7 mouse cellular contexts compared by ENCODE assay signal in the genomic region with DNA sequence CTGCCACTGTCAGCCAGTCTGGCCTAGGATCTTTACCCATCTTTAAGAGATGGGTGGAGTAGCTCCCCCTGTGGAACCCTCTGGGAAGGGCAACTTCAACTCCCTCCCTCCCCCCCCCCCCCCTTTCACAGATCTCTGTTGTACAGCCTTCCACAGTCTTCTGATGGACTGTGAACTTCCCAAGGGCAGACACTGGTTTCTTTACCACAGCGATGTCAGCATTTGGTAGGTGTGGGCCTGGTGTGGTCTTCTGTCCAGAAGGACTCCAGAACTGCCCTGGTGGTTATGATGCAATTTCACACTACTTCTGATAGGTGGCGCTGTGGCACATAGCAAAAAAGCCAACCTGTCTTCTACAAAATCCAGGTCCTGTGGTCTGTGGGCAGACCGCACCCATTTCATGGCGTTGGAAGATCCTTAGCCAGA. TPM values are rescaled to one million over a fixed set of nuclear protein-coding genes. Genes with fewer than 3 reads are reported as not detected.
DNase-seq lines count a peak whose midpoint lies in the region; ATAC-seq and TF ChIP-seq lines count a peak whose summit lies in the region.

No protein-coding gene starts in this region.

- no peak overlapping the region for H3K4me3 ChIP-seq in G1E (ENCODE audit: low read depth, low read length)
- H3K4me3 ChIP-seq in kidney, adult 2 months (ENCODE audit: insufficient read depth, low read depth, low read length) = no peak overlapping the region
- no peak overlapping the region for H3K4me3 ChIP-seq in liver, embryonic 14.5 days (ENCODE audit: insufficient read depth in 1 of 2, low read depth in 2 of 2, low read length in 2 of 2)
- no peak overlapping the region for H3K4me3 ChIP-seq in neural tube, embryonic 12.5 days

- ATAC-seq in G1E (ENCODE audit: extremely low read depth, insufficient number of reproducible peaks, low FRiP score, poor library complexity, severe bottlenecking) = no peak
- ATAC-seq in liver, embryonic 14.5 days (ENCODE audit: insufficient read depth) = no peak
- ATAC-seq in neural tube, embryonic 12.5 days (ENCODE audit: low FRiP score, low read depth) = peak; percentile 51; the same call in 1 of the 2 replicates

- H3K27ac ChIP-seq in kidney, adult 2 months (ENCODE audit: insufficient read depth, low read depth, low read length) = no peak overlapping the region
- no peak overlapping the region for H3K27ac ChIP-seq in liver, embryonic 14.5 days
- H3K27ac ChIP-seq in neural tube, embryonic 12.5 days = no peak overlapping the region

- no peak overlapping the region for H3K4me2 ChIP-seq in liver, embryonic 14.5 days (ENCODE audit: low read depth)
- H3K4me2 ChIP-seq in neural tube, embryonic 12.5 days (replicated peaks) = no peak overlapping the region

- no peak for TF ChIP-seq EP300 in liver, embryonic 14.5 days (IDR thresholded peaks at IDR 0.05; ENCODE audit: low read depth)

- no peak overlapping the region for H3K9ac ChIP-seq in liver, embryonic 14.5 days (replicated peaks)
- no peak overlapping the region for H3K9ac ChIP-seq in neural tube, embryonic 12.5 days

- peaks cover 10% of the 10 kb centered on the region for H3K27me3 ChIP-seq in G1E (ENCODE audit: insufficient read depth, low read length)
- H3K27me3 ChIP-seq in kidney, adult 2 months (replicated peaks; ENCODE audit: control insufficient read depth, insufficient read depth, low read length) = no peaks in the 10 kb centered on the region
- H3K27me3 ChIP-seq in liver, embryonic 14.5 days (ENCODE audit: control insufficient read depth, insufficient read depth, low read length) = no peaks in the 10 kb centered on the region
- H3K27me3 ChIP-seq in neural tube, embryonic 12.5 days (replicated peaks) = no peaks in the 10 kb centered on the region

- TF ChIP-seq POLR2A in kidney, adult 2 months (IDR thresholded peaks at IDR 0.05; ENCODE audit: low read depth, low read length) = no peak

- WGBS in kidney, adult 2 months = 28% methylated on average over 4 of the region's 4 CpGs
- WGBS in liver, embryonic 14.5 days (ENCODE audit: insufficient replicate concordance) = 18% methylated on average over 4 of the region's 4 CpGs
- 32% methylated on average over 4 of the region's 4 CpGs for WGBS in neural tube, embryonic 12.5 days

- DNase-seq in B cell, adult 2 months = peak; percentile 62 to 64
- peak; percentile 30 for DNase-seq in G1E (ENCODE audit: low spot score)
- peak; percentile 53 for DNase-seq in cerebellum, adult 11-12 months
- peak; percentile 55 for DNase-seq in forelimb bud, embryonic 11.5 days (ENCODE audit: low read depth, low spot score)
- DNase-seq in kidney, adult 2 months = peak; percentile 46
- peak; percentile 14 to 53 (median 30) for DNase-seq in liver, embryonic 14.5 days (ENCODE audit: low read depth in 3 of 3, low spot score in 3 of 3)

- peak; percentile 70 for TF ChIP-seq CTCF in G1E (IDR thresholded peaks at IDR 0.05; ENCODE audit: low read depth, low read length)
- TF ChIP-seq CTCF in kidney, adult 2 months (conservative IDR thresholded peaks at IDR 0.05; ENCODE audit: insufficient read depth, insufficient read length, low read depth, low read length) = peak; percentile 72
- peak; percentile 78 for TF ChIP-seq CTCF in liver, embryonic 14.5 days (IDR thresholded peaks at IDR 0.05; ENCODE audit: low read depth)

- no peaks in the 10 kb centered on the region for H3K9me3 ChIP-seq in G1E (replicated peaks)
- no peaks in the 10 kb centered on the region for H3K9me3 ChIP-seq in liver, embryonic 14.5 days (ENCODE audit: control insufficient read depth, low read length)
- no peaks in the 10 kb centered on the region for H3K9me3 ChIP-seq in neural tube, embryonic 12.5 days

- no peaks in the 10 kb centered on the region for H3K36me3 ChIP-seq in G1E (replicated peaks)
- H3K36me3 ChIP-seq in kidney, adult 2 months (ENCODE audit: control insufficient read depth, insufficient read depth, low read length) = no peaks in the 10 kb centered on the region
- H3K36me3 ChIP-seq in liver, embryonic 14.5 days (replicated peaks; ENCODE audit: control insufficient read depth, insufficient read depth, low read depth) = no peaks in the 10 kb centered on the region
- no peaks in the 10 kb centered on the region for H3K36me3 ChIP-seq in neural tube, embryonic 12.5 days

- no peaks in the 10 kb centered on the region for H3K4me1 ChIP-seq in G1E (ENCODE audit: insufficient read depth, low read depth, low read length)
- H3K4me1 ChIP-seq in kidney, adult 2 months (ENCODE audit: control insufficient read depth, insufficient read depth, low read length) = no peaks in the 10 kb centered on the region
- no peaks in the 10 kb centered on the region for H3K4me1 ChIP-seq in liver, embryonic 14.5 days (replicated peaks; ENCODE audit: control insufficient read depth in 2 of 2, insufficient read depth in 2 of 2, low read length in 1 of 2)
- H3K4me1 ChIP-seq in neural tube, embryonic 12.5 days = peaks cover 7% of the 10 kb centered on the region; the same call in 1 of the 2 replicates

RNA-seq across cellular contexts. Expression of a gene that starts 28.1 kb away (rescaled TPM):
- 75.2 and 77.9 TPM in 2 replicates for total RNA-seq in G1E (2014; fragmentation: Nextera tagmentation)
- total RNA-seq in G1E (2017) = 145 and 188 TPM in 2 replicates
- 119 and 157 TPM in 2 replicates for polyA plus RNA-seq in G1E (2012)
- 164 and 201 TPM in 2 replicates for polyA plus RNA-seq in kidney, adult 2 months (2012; rRNA removed)
- polyA plus RNA-seq in liver, embryonic 14.5 days (2012; rRNA removed) = 177 and 257 TPM in 2 replicates
- polyA plus RNA-seq in liver, embryonic 14.5 days (2014; fragmentation: Nextera tagmentation; extraction: Ambion mirVana) = 266 and 271 TPM in 2 replicates
- polyA plus RNA-seq in neural tube, embryonic 12.5 days (2016; fragmentation: Nextera tagmentation; extraction: Ambion mirVana) = 313 and 318 TPM in 2 replicates

RNA-seq across cellular contexts. Expression of a gene that starts 28.4 kb away (rescaled TPM):
- 57.4 and 74.1 TPM in 2 replicates for total RNA-seq in G1E (2014; fragmentation: Nextera tagmentation)
- total RNA-seq in G1E (2017) = 11.1 and 12.1 TPM in 2 replicates
- 9.2 and 15.2 TPM in 2 replicates for polyA plus RNA-seq in G1E (2012)
- polyA plus RNA-seq in kidney, adult 2 months (2012; rRNA removed) = 21.6 and 24.2 TPM in 2 replicates
- 5.0 and 5.9 TPM in 2 replicates for polyA plus RNA-seq in liver, embryonic 14.5 days (2012; rRNA removed)
- 12.0 and 12.8 TPM in 2 replicates for polyA plus RNA-seq in liver, embryonic 14.5 days (2014; fragmentation: Nextera tagmentation; extraction: Ambion mirVana)
- polyA plus RNA-seq in neural tube, embryonic 12.5 days (2016; fragmentation: Nextera tagmentation; extraction: Ambion mirVana) = 194 and 198 TPM in 2 replicates
